Mouse (Mus musculus): Measurements from ENCODE around the gene Slc16a8. TPM values are rescaled to one million over a fixed set of nuclear protein-coding genes. Genes with fewer than 3 reads are reported as not detected.

Slc16a8 gene
- under 1 TPM; 0.23 to 0.39 TPM for total RNA-seq (2021)

- no peak for DNase-seq (ENCODE audit: low spot score)
- intact Hi-C loops (cut with DNase I): no loop called here
These were observed at the start of gene Slc16a8 for GRCm38 (mm10) chr15:79254661-79255060. Gene Slc16a8 (minus strand): TSS chr15:79254761.

- intact Hi-C loops (cut with DNase I): loop anchor here (2.0 kb wide), 1 partner anchor 17 kb away; no protein-coding TSS in a partner anchor
- DNase-seq (ENCODE audit: low spot score): no peak
These were observed 49.2 kb upstream of the Slc16a8 start for GRCm38 (mm10) chr15:79303725-79304124.

DNA sequence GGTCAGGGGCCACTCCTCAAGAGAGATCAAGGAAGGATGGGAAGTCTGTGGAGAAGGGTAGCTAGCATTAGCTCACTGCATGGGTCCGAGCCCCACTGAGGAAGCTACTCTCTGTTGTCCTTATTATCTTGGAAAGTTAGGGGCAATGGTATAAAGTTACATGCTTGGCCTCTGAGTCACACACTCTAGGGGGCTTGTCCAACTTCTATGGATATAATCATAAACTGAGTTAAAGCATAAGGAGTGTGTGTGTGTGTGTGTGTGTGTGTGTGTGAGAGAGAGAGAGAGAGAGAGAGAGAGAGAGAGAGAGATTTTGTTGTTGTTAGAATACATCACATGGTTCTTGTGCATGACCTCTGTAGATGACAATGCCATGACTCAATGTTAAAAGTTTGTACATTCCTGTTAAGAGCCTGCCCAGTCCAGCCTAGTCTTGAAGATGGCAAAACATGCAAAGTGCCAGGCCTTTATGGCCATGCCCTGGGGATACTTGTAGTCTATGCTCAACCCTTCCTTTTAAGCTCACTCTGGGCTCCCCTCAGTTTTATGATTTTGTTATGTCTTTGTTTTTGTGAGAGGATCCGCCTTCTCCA is 45.1 kb upstream of the Slc16a8 start:
- no peak for DNase-seq (ENCODE audit: low spot score)
- intact Hi-C loops (cut with DNase I): no loop called here

DNA sequence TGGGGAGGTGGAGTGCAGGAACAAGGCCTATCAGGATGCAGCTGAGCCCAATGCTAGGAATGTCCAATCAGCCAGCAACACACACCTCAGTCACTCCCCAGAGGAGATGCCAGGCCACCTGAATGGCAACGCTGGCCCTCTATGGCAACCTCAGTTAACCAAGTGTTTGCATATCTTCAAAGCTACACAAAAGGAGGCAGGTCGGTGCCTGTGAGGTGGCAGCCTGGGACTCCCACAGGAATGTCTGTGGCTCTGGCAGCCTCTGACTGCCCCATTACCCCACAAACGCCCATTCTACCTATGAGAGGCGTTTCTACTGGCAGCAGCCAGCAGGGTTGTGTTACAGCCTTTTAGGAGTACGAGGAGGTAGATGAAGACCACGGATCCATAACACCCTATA is 44.0 kb upstream of the Slc16a8 start:
- intact Hi-C loops (cut with DNase I): no loop called here
- DNase-seq (ENCODE audit: low spot score): no peak

- intact Hi-C loops (cut with DNase I): no loop called here
- no peak for DNase-seq (ENCODE audit: low spot score)
These were observed 38.2 kb upstream of the Slc16a8 start for GRCm38 (mm10) chr15:79292779-79293178.

DNA sequence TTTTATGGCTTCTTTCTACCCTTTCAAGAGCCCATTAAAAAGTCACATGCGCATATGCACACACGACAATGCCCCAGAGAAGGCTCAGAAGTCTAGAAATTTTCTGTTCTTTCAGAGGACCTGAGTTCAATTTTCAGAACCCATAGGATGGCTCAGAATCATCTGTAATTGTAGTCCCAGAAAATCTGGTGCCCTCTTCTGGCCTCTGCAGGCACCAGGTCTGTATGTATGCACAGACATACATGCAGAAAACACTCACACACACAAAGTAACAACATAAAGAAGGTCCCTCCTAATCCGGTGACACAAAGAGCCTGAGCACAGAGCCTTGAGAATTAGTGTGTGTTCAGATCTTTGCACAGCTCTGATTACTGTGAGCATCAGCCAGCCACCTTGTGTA is 35.8 kb upstream of the Slc16a8 start:
- no peak for DNase-seq (ENCODE audit: low spot score)
- intact Hi-C loops (cut with DNase I): no loop called here

- DNase-seq (ENCODE audit: low spot score): no peak
- intact Hi-C loops (cut with DNase I): no loop called here
These were observed 34.9 kb upstream of the Slc16a8 start for GRCm38 (mm10) chr15:79289441-79289840.

GRCm38 (mm10) chr15:79288387-79288786 is 33.8 kb upstream of the Slc16a8 start:
- intact Hi-C loops (cut with DNase I): no loop called here
- no peak for DNase-seq (ENCODE audit: low spot score)

GRCm38 (mm10) chr15:79287091-79287490 is 32.5 kb upstream of the Slc16a8 start:
- DNase-seq (ENCODE audit: low spot score): no peak
- intact Hi-C loops (cut with DNase I): loop anchor here (2.0 kb wide), 1 partner anchor 16 kb away; no protein-coding TSS in a partner anchor

- no peak for DNase-seq (ENCODE audit: low spot score)
- intact Hi-C loops (cut with DNase I): loop anchor here (2.0 kb wide), 1 partner anchor 17 kb away; no protein-coding TSS in a partner anchor
These were observed 31.6 kb upstream of the Slc16a8 start for GRCm38 (mm10) chr15:79286141-79286540.

DNA sequence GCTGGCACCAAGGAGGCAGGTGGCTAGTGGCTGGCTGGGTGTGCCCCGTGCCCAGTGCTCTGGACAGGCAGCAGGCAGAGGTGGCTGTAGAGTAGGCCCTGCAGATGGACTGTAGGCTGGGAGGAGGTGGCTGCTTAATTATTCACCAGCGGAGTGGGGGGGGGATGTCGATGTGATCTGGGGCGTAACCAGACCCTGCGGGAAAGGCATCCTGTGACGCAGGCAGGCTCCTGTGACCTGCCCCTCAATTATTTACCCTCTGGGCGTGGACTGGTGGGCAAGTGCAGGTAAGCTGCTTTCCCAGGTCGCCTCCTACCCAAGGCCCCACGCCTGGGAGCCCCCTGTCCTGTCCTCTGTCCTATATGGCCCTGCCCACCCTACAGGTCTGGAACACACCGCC is 30.8 kb upstream of the Slc16a8 start, which contains the start of gene Baiap2l2:
Baiap2l2 (minus strand) TSS at position 139 of the 400 bp plus-strand sequence.
- no peak for DNase-seq (ENCODE audit: low spot score)
- intact Hi-C loops (cut with DNase I): no loop called here

DNA sequence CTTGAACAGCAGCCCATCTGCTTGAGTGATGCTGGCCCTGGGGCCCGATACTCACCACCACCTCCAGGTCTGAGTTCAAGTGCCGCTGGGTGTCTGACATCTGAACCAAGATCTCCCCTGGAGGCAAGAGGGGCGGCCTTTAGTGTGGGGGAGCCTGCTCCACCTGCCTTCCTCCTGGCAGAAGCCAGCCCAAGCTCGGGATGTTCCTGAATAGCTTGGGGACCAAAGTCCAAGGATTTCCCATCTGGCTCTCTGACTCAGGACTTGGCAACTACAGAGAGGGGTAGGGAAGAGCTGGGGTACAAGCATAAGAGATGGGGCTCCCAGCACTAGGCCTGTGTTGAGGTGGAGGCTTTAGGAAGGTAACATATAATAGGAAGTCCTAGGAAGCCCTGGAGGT is 28.8 kb upstream of the Slc16a8 start:
- intact Hi-C loops (cut with DNase I): no loop called here
- DNase-seq (ENCODE audit: low spot score): no peak

DNA sequence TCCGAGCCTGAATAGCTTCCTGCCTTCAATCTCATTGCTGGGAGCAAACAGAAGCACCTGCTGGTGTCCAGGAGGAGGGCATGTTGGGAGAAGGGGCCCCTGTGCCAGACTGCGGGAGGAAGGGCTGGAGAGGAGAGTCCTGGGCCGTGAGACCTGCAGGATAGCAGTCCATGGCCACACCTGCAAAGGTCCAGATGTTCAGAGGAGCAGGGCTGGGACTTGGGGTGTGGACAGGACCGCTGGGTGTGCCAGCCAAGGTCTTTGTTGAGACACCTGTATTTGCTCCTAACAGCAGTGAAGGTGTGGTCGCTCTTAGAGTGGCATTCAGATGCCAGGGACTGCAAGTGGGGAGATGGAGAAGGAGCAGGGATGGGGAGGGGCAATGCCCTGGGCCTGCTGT is 27.9 kb upstream of the Slc16a8 start:
- no peak for DNase-seq (ENCODE audit: low spot score)
- intact Hi-C loops (cut with DNase I): no loop called here

GRCm38 (mm10) chr15:79281389-79281788 is 26.8 kb upstream of the Slc16a8 start:
- intact Hi-C loops (cut with DNase I): no loop called here
- DNase-seq (ENCODE audit: low spot score): no peak

GRCm38 (mm10) chr15:79280850-79281249 is 26.3 kb upstream of the Slc16a8 start:
- DNase-seq (ENCODE audit: low spot score): no peak
- intact Hi-C loops (cut with DNase I): no loop called here

- intact Hi-C loops (cut with DNase I): no loop called here
- no peak for DNase-seq (ENCODE audit: low spot score)
These were observed 25.6 kb upstream of the Slc16a8 start for GRCm38 (mm10) chr15:79280209-79280608.

DNA sequence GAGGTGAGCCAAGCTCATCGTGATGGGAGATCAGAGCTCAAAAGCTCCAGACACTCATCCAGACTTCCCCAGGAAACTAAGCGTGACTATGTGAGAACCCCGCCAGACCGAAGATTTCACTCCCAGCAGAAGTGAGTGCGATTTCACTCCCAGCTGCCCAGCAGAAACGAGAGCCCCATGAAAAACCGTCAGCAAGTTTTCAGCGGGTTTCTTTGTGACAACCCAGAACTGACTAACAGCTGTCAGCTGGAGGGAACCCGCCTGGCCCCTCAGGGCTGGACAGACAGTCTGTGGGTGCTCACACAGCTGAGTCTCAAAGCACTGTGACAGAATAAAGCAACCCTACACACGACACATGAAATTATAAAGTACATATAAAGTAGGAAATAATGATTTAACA is 23.2 kb upstream of the Slc16a8 start:
- no peak for DNase-seq (ENCODE audit: low spot score)
- intact Hi-C loops (cut with DNase I): no loop called here

DNA sequence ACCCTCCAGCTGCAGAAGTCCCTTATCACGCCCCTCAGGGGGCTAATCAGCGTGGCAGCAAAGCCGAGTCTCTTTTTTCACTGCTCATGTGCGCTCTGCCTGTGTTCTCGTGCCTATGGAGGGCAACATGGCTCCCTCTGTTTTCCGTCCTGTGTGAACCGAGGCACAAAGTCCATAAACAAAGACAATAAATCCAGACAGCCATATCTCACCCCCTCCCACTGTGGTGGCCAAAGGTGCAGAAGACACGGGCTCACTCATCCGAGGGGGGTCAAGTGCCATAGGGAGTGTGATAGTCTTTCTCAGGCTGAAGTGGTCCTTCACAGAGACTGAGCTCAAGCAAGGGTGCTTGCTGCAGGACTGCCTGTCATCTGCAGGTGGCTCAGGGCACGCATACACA is 18.5 kb upstream of the Slc16a8 start:
- intact Hi-C loops (cut with DNase I): no loop called here
- DNase-seq (ENCODE audit: low spot score): no peak

- intact Hi-C loops (cut with DNase I): no loop called here
- DNase-seq (ENCODE audit: low spot score): no peak
These were observed 16.7 kb upstream of the Slc16a8 start for GRCm38 (mm10) chr15:79271124-79271746.

DNA sequence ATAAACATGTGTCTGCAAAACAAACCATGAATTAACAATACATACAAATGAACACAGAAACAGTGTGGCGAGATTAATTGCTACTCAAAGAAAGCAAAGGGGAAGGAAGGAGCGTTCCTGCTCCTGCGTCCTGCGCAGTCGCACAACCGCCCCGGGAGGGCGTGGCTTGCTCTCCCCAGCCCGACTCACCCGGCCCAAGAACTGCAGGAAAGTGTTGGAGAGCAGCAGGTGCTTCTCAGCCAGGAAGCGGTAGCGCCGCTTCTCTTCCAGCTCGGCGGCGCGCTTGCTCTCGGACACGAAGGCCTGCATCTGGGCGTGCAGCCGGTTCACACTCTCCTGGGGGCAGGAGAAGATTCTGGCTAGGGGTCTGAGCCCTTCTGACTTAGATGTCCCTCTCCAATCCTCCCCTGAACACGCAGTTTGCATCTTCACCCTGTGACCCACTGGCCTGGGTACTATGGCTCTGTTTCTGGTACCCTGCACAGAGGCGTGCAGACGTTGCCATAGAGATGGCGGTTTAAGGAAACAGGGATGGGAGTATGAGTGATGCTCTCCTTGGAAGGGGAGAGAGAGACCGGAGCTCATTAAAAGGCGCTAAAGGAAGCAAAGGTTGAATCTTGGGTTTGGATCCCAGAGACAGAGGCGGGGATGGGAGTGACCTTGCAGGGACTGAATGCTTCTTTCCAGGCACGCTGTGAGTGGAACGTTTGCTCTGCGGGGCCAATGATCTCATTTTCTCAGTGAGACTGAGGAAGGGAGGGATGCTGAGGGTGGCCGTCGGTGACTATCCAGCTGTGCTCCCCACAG is 16.0 kb upstream of the Slc16a8 start:
- DNase-seq (ENCODE audit: low spot score): peak; percentile 50
- intact Hi-C loops (cut with DNase I): no loop called here

GRCm38 (mm10) chr15:79268521-79268920 is 14.0 kb upstream of the Slc16a8 start:
- intact Hi-C loops (cut with DNase I): no loop called here
- DNase-seq (ENCODE audit: low spot score): no peak

Measured in heart, postnatal 25 days (tissue).